Mouse (Mus musculus) embryo, embryonic 9.5 days (tissue): Measurements from ENCODE around the gene Fam83f.

Source experiments
- DNase-seq: peaks from one replicate; pipeline ENCODE4 v3.0.0-alpha.2; 2017; ENCODE audit errors: extremely low spot score

The Fam83f gene

GRCm38 (mm10) chr15:80664444-80664843 lies 7.2 kb upstream of the Fam83f start:
- no peak for DNase-seq

GRCm38 (mm10) chr15:80672810-80673209 lies 1.2 kb downstream of the Fam83f start:
- DNase-seq = no peak

- DNase-seq = no peak
These were observed 1.9 kb downstream of the Fam83f start for GRCm38 (mm10) chr15:80673337-80674095.

GRCm38 (mm10) chr15:80674700-80675099 lies 3.1 kb downstream of the Fam83f start:
- DNase-seq = no peak

- no peak for DNase-seq
These were observed 8.0 kb downstream of the Fam83f start for GRCm38 (mm10) chr15:80679515-80680215.

GRCm38 (mm10) chr15:80680347-80681030 lies 8.8 kb downstream of the Fam83f start:
- no peak for DNase-seq

- no peak for DNase-seq
These were observed 9.8 kb downstream of the Fam83f start for GRCm38 (mm10) chr15:80681466-80681881.

GRCm38 (mm10) chr15:80682343-80682742 lies 10.7 kb downstream of the Fam83f start:
- no peak for DNase-seq

- no peak for DNase-seq
These were observed 11.5 kb downstream of the Fam83f start for GRCm38 (mm10) chr15:80683151-80683550.

- no peak for DNase-seq
These were observed 12.3 kb downstream of the Fam83f start for GRCm38 (mm10) chr15:80683990-80684389.

- DNase-seq = peak; percentile 34
These were observed 13.3 kb downstream of the Fam83f start for GRCm38 (mm10) chr15:80684786-80685602.

GRCm38 (mm10) chr15:80685603-80685895 lies 13.9 kb downstream of the Fam83f start:
- peak; percentile 26 for DNase-seq

- no peak for DNase-seq
These were observed 16.9 kb downstream of the Fam83f start for GRCm38 (mm10) chr15:80688536-80688935.

GRCm38 (mm10) chr15:80693492-80693891 lies 21.8 kb downstream of the Fam83f start:
- DNase-seq = no peak

- DNase-seq = peak; percentile 59
These were observed 22.7 kb downstream of the Fam83f start for GRCm38 (mm10) chr15:80694125-80694910.

- DNase-seq = no peak
These were observed 25.9 kb downstream of the Fam83f start for GRCm38 (mm10) chr15:80697564-80697963.

GRCm38 (mm10) chr15:80701481-80702257 lies 30.0 kb downstream of the Fam83f start:
- DNase-seq = no peak

GRCm38 (mm10) chr15:80702910-80703309 lies 31.3 kb downstream of the Fam83f start:
- no peak for DNase-seq

GRCm38 (mm10) chr15:80703495-80703894 lies 31.8 kb downstream of the Fam83f start:
- no peak for DNase-seq

GRCm38 (mm10) chr15:80704267-80704666 lies 32.6 kb downstream of the Fam83f start:
- peak; percentile 82 for DNase-seq
